Mouse (Mus musculus) embryonic facial prominence, embryonic 11.5 days (tissue): Measurements from ENCODE around the gene Aqp8. TPM values are rescaled to one million over a fixed set of nuclear protein-coding genes. Genes with fewer than 3 reads are reported as not detected.

ENCODE experiments used
- ATAC-seq: fragments of 200-750 bp; cut with Nextera tagmentation; replicated peaks from 2 replicates; pipeline ENCODE4 v1.8.0; 2017; ENCODE audit warnings: low read depth; ENCODE audit not compliant: insufficient number of reproducible peaks, low FRiP score, low TSS enrichment
- DNase-seq: peaks from one replicate; pipeline ENCODE4 v3.0.0-alpha.2; 2015; ENCODE audit warnings: low spot score
- H3K27ac ChIP-seq: fragments of 300-500 bp; sonication (generic); replicated peaks from 2 replicates; pipeline ENCODE4 v1.5.1; 2014; ENCODE audit warnings: mild to moderate bottlenecking, low read depth, low read length, control low read depth
- H3K27me3 ChIP-seq: fragments of 300-500 bp; sonication (generic); 2 replicates; pipeline ENCODE4 v1.6.1; 2014; ENCODE audit warnings: mild to moderate bottlenecking, low read length, moderate library complexity, mixed read lengths; ENCODE audit not compliant: control insufficient read depth, insufficient read depth
- H3K36me3 ChIP-seq: fragments of 300-500 bp; sonication (generic); replicated peaks from 2 replicates; pipeline ENCODE4 v1.6.1; 2014; ENCODE audit warnings: low read depth, mild to moderate bottlenecking, low read length, moderate library complexity, mixed read lengths; ENCODE audit not compliant: control insufficient read depth, insufficient read depth
- H3K4me1 ChIP-seq: fragments of 300-500 bp; sonication (generic); 2 replicates; pipeline ENCODE4 v1.6.1; 2014; ENCODE audit warnings: low read length, mixed read lengths; ENCODE audit not compliant: control insufficient read depth, insufficient read depth
- H3K4me2 ChIP-seq: fragments of 300-500 bp; sonication (generic); 2 replicates; pipeline ENCODE4 v1.6.1; 2014; ENCODE audit warnings: low read depth, mild to moderate bottlenecking, control low read depth, low read length, moderate library complexity
- H3K4me3 ChIP-seq: fragments of 300-500 bp; sonication (generic); 2 replicates; pipeline ENCODE4 v1.5.1; 2014; ENCODE audit warnings: low read depth, low read length, control low read depth
- H3K9ac ChIP-seq: fragments of 300-500 bp; sonication (generic); replicated peaks from 2 replicates; pipeline ENCODE4 v1.6.1; 2014; ENCODE audit warnings: mild to moderate bottlenecking, control low read depth, low read length
- H3K9me3 ChIP-seq: fragments of 300-500 bp; sonication (generic); replicated peaks from 2 replicates; pipeline ENCODE4 v1.6.1; 2016; ENCODE audit warnings: mild to moderate bottlenecking, low read length, inconsistent platforms, mixed read lengths; ENCODE audit not compliant: control insufficient read depth
- WGBS: fragments of 180-500 bp; shearing (Covaris S2); extraction: QIAGEN DNeasy Blood & Tissue Kit; methylation state at CpG from one replicate; pipeline ENCODE4 v1.1.7; 2014; 5-methylcytosine and 5-hydroxymethylcytosine counted together
- polyA plus RNA-seq: library from polyadenylated mRNA; unstranded; fragments of >200 nt; fragmentation: Nextera tagmentation; extraction: Ambion mirVana; gene quantifications from 2 replicates; pipeline ENCODE4 v1.2.1, GENCODE M21; 2014

Aqp8 gene
- polyA plus RNA-seq, 1 experiment from 2014 or later: 1.0 TPM

GRCm38 (mm10) chr7:123430411-123430705, 31.7 kb upstream of the Aqp8 start:
- DNase-seq: no peak
- H3K9ac ChIP-seq: no peak overlapping the region
- 83% methylated on average over 4 of the region's 4 CpGs for WGBS

DNA sequence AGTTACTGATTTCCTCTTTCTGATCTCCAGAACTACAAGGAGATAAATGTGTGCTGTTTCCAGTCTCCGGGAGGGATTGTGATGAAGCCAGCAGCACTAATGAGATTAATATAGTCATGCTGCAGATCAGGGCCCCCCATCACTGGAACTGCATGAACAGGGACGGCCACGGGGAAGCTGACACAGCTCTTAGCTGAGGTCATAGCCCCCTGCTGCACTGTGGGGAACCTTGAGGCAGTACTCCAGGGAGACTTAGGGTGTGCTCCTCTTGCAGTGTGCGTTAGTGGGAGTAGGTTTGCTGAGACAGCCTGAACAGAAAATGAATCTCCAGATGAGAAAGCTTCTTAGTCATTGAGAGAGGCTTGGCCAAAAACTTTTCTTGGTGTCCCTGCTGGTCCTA, 30.9 kb upstream of the Aqp8 start:
- Histone ChIP-seq H3K4me2 (no peak overlapping the region), H3K27ac (no peak overlapping the region), H3K9me3 (no peaks in the 10 kb centered on the region), H3K4me1 (no peaks in the 10 kb centered on the region), H3K27me3 (no peaks in the 10 kb centered on the region), H3K4me3 (no peak overlapping the region), H3K36me3 (no peaks in the 10 kb centered on the region; the same call in 1 of the 2 replicates), H3K9ac (no peak overlapping the region)
- DNase-seq (no peak), ATAC-seq (no peak)
- WGBS: 79% methylated on average over 4 of the region's 4 CpGs

More at GRCm38 (mm10) chr7:123430411-123430705, 31.7 kb upstream of the Aqp8 start:
- Histone ChIP-seq H3K36me3 (no peaks in the 10 kb centered on the region; the same call in 1 of the 2 replicates), H3K27me3 (no peaks in the 10 kb centered on the region), H3K4me3 (no peak overlapping the region), H3K4me1 (no peaks in the 10 kb centered on the region), H3K4me2 (no peak overlapping the region), H3K27ac (no peak overlapping the region), H3K9me3 (no peaks in the 10 kb centered on the region)
- no peak for ATAC-seq

GRCm38 (mm10) chr7:123442079-123442478, 20.0 kb upstream of the Aqp8 start:
- DNase-seq: no peak
- Histone ChIP-seq H3K4me3 (no peak overlapping the region), H3K9me3 (no peaks in the 10 kb centered on the region), H3K27me3 (no peaks in the 10 kb centered on the region), H3K9ac (no peak overlapping the region), H3K4me1 (no peaks in the 10 kb centered on the region), H3K4me2 (no peak overlapping the region), H3K27ac (no peak overlapping the region), H3K36me3 (no peaks in the 10 kb centered on the region)
- WGBS: 83% methylated on average over 1 of the region's 1 CpGs
- ATAC-seq: no peak

GRCm38 (mm10) chr7:123448794-123449193, 13.3 kb upstream of the Aqp8 start:
- H3K27me3 ChIP-seq: no peaks in the 10 kb centered on the region
- no peak overlapping the region for H3K4me3 ChIP-seq
- no peak overlapping the region for H3K27ac ChIP-seq
- no peaks in the 10 kb centered on the region for H3K4me1 ChIP-seq
- no peak overlapping the region for H3K9ac ChIP-seq
- ATAC-seq (no peak), DNase-seq (no peak)
- WGBS: 89% methylated on average over 2 of the region's 2 CpGs
- no peaks in the 10 kb centered on the region for H3K36me3 ChIP-seq
- H3K4me2 ChIP-seq: no peak overlapping the region
- H3K9me3 ChIP-seq: no peaks in the 10 kb centered on the region

DNA sequence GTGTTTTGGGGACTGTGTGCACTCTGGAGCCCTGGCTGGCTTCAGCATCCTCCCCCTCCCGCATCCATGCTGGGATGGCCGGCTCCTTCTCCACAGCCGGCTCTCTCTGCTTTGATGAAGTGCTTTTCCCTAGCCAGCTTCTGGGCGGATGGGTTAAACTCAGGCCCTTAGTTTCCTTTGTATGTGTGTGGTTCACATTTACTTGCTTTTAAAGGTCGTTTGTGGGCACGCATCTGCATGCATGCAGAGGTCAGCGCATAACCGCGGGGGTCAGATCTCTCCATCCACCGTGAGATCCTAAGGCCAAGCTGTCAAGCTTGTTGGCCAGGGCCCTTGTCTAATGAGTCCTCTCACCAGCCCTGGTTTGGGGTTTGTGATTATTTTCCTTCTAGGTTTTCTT, 12.4 kb upstream of the Aqp8 start:
- WGBS: 60% methylated on average over 10 of the region's 10 CpGs
- Histone ChIP-seq H3K27ac (no peak overlapping the region), H3K4me1 (no peaks in the 10 kb centered on the region), H3K27me3 (no peaks in the 10 kb centered on the region), H3K4me2 (no peak overlapping the region), H3K9ac (no peak overlapping the region), H3K4me3 (no peak overlapping the region), H3K9me3 (no peaks in the 10 kb centered on the region), H3K36me3 (no peaks in the 10 kb centered on the region)
- DNase-seq (no peak), ATAC-seq (no peak)

GRCm38 (mm10) chr7:123450515-123450914, 11.6 kb upstream of the Aqp8 start:
- Histone ChIP-seq H3K9me3 (no peaks in the 10 kb centered on the region), H3K4me2 (no peak overlapping the region), H3K27ac (no peak overlapping the region), H3K4me3 (no peak overlapping the region), H3K4me1 (no peaks in the 10 kb centered on the region), H3K9ac (no peak overlapping the region), H3K36me3 (no peaks in the 10 kb centered on the region), H3K27me3 (no peaks in the 10 kb centered on the region)
- 82% methylated on average over 2 of the region's 2 CpGs for WGBS
- DNase-seq (no peak), ATAC-seq (no peak)

DNA sequence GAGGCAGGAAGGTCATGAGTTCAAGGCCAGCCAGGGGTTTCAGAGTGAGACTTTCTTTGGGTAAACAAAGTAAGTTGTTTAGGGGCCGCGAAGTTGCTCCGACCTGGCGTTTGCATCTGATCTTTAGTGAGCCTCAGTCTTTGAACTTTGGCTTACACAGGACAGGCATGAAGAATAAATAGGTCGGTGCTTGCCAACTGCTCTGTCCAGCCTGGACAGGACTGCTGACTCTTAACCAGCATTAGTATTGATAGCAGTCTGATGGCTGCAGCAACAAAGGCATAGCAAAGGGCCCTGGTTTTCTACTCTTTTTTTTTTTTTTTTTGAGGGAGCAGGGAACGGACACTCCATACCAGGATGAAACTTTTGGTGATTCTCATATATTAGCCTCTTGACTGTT, 9.5 kb upstream of the Aqp8 start:
- H3K27me3 ChIP-seq: no peaks in the 10 kb centered on the region
- H3K27ac ChIP-seq: no peak overlapping the region
- DNase-seq: no peak
- no peaks in the 10 kb centered on the region for H3K36me3 ChIP-seq
- no peak overlapping the region for H3K9ac ChIP-seq
- 78% methylated on average over 6 of the region's 6 CpGs for WGBS
- no peaks in the 10 kb centered on the region for H3K4me1 ChIP-seq
- no peak overlapping the region for H3K4me2 ChIP-seq
- no peak overlapping the region for H3K4me3 ChIP-seq
- H3K9me3 ChIP-seq: no peaks in the 10 kb centered on the region
- ATAC-seq: no peak

- DNase-seq (no peak), ATAC-seq (no peak)
- WGBS: 92% methylated on average over 8 of the region's 8 CpGs
- H3K4me2 ChIP-seq: no peak overlapping the region
- no peaks in the 10 kb centered on the region for H3K9me3 ChIP-seq
- no peak overlapping the region for H3K9ac ChIP-seq
- no peaks in the 10 kb centered on the region for H3K27me3 ChIP-seq
- no peak overlapping the region for H3K4me3 ChIP-seq
- H3K27ac ChIP-seq: no peak overlapping the region
- no peaks in the 10 kb centered on the region for H3K4me1 ChIP-seq
- H3K36me3 ChIP-seq: no peaks in the 10 kb centered on the region
Observed at GRCm38 (mm10) chr7:123453066-123453465, 9.0 kb upstream of the Aqp8 start.

- 94% methylated on average over 3 of the region's 3 CpGs for WGBS
- DNase-seq (no peak), ATAC-seq (no peak)
- Histone ChIP-seq H3K27ac (no peak overlapping the region), H3K4me1 (no peaks in the 10 kb centered on the region), H3K36me3 (no peaks in the 10 kb centered on the region), H3K4me3 (no peak overlapping the region), H3K4me2 (no peak overlapping the region), H3K27me3 (no peaks in the 10 kb centered on the region), H3K9ac (no peak overlapping the region), H3K9me3 (no peaks in the 10 kb centered on the region)
Observed at GRCm38 (mm10) chr7:123455088-123455487, 7.0 kb upstream of the Aqp8 start.
